ENCODE assay signal across 1 mouse cellular context in the genomic region with DNA sequence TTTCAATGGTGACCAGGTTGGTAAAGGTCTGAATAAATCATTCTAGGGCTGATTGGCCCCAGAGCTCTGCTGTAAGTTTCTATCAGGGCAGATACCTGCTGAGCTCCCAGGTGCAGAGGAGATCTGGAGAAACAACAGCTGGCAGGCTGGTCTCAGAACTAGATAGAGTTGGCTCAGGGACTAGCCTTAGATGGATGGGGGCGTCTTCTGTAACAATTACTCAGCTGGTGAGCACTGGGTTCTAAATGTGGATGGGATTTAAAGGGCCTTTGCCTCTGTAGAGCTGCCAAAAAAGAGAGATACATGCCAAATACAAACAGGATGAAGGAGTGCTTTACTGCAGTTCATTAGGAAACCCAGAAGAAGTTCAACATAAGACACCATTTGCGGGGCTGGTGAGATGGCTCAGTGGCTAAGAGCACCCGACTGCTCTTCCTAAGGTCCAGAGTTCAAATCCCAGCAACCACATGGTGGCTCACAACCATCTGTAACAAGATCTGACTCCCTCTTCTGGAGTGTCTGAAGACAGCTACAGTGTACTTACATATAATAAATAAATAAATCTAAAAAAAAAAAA. TPM values are rescaled to one million over a fixed set of nuclear protein-coding genes. Genes with fewer than 3 reads are reported as not detected.
"Had no signal": no experiment of that assay in that cellular context is flagged by ENCODE, and none has a peak within 500 bp of the region (broad histone marks: within the 10 kb centered on the region; RNA-seq: fewer than 3 reads in every experiment).

No protein-coding gene starts in this region.

RNA-seq across cellular contexts. Expression of gene Akap6, which starts 24.9 kb away (rescaled TPM):
- total RNA-seq: megakaryocyte, adult 5-6 weeks had no signal
